Mouse (Mus musculus) stomach, embryonic 14.5 days (tissue): ENCODE measurements around the gene Efcab7. TPM values are rescaled to one million over a fixed set of nuclear protein-coding genes. Genes with fewer than 3 reads are reported as not detected.
A peak's percentile ranks its signal among the peaks of the same experiment; 100 is the strongest.

Experiments
- ATAC-seq: fragments of 200-750 bp; cut with Nextera tagmentation; 2 replicates; pipeline ENCODE4 v1.8.0; 2017; ENCODE audit warnings: low read depth, moderate TSS enrichment; ENCODE audit not compliant: insufficient number of reproducible peaks, insufficient read depth, low FRiP score
- H3K27ac ChIP-seq: fragments of 300-500 bp; sonication (generic); 2 replicates; pipeline ENCODE4 v1.5.1; 2014; ENCODE audit warnings: mild to moderate bottlenecking, low read length, moderate library complexity, mixed read lengths
- H3K27me3 ChIP-seq: fragments of 300-500 bp; sonication (generic); 2 replicates; pipeline ENCODE4 v1.6.1; 2014; ENCODE audit warnings: low read length, control low read depth, mixed read lengths; ENCODE audit not compliant: control insufficient read depth, insufficient read depth
- H3K36me3 ChIP-seq: fragments of 300-500 bp; sonication (generic); 2 replicates; pipeline ENCODE4 v1.6.1; 2014; ENCODE audit warnings: mild to moderate bottlenecking, control low read depth, low read length, moderate library complexity, mixed read lengths; ENCODE audit not compliant: control insufficient read depth, insufficient read depth
- H3K4me1 ChIP-seq: fragments of 300-500 bp; sonication (generic); 2 replicates; pipeline ENCODE4 v1.6.1; 2014; ENCODE audit warnings: low read length, control low read depth, mixed read lengths; ENCODE audit not compliant: control insufficient read depth, insufficient read depth
- H3K4me2 ChIP-seq: fragments of 300-500 bp; sonication (generic); replicated peaks from 2 replicates; pipeline ENCODE4 v1.6.1; 2014; ENCODE audit warnings: low read depth, low read length, control low read depth
- H3K4me3 ChIP-seq: fragments of 300-500 bp; sonication (generic); 2 replicates; pipeline ENCODE4 v1.5.1; 2014; ENCODE audit warnings: low read depth, low read length, control low read depth
- H3K9ac ChIP-seq: fragments of 300-500 bp; sonication (generic); replicated peaks from 2 replicates; pipeline ENCODE4 v1.6.1; 2014; ENCODE audit warnings: low read depth, mild to moderate bottlenecking, control low read depth, low read length, moderate library complexity, mixed read lengths
- H3K9me3 ChIP-seq: fragments of 300-500 bp; sonication (generic); 2 replicates; pipeline ENCODE4 v1.6.1; 2016; ENCODE audit warnings: low read depth, low read length, control low read depth; ENCODE audit not compliant: control insufficient read depth
- WGBS: fragments of 180-500 bp; shearing (Covaris S2); extraction: QIAGEN DNeasy Blood & Tissue Kit; methylation state at CpG from one replicate; pipeline ENCODE4 v1.1.7; 2014; 5-methylcytosine and 5-hydroxymethylcytosine counted together
- polyA plus RNA-seq: library from polyadenylated mRNA; unstranded; fragments of >200 nt; fragmentation: Nextera tagmentation; extraction: Ambion mirVana; gene quantifications from 2 replicates; pipeline ENCODE4 v1.2.1, GENCODE M21; 2014

Gene Efcab7
- polyA plus RNA-seq, 1 experiment from 2014 or later = 24.5 TPM

- Histone ChIP-seq H3K27me3 (no peaks in the 10 kb centered on the region), H3K36me3 (no peaks in the 10 kb centered on the region), H3K4me3 (no peak overlapping the region), H3K4me1 (peaks cover 11% of the 10 kb centered on the region; the same call in 1 of the 2 replicates), H3K9me3 (no peaks in the 10 kb centered on the region), H3K4me2 (no peak overlapping the region), H3K9ac (no peak overlapping the region), H3K27ac (no peak overlapping the region)
- no peak for ATAC-seq
- 84% methylated on average over 4 of the region's 4 CpGs for WGBS
Measured at GRCm38 (mm10) chr4:99926380-99926779, 97.4 kb downstream of the Efcab7 start.

DNA sequence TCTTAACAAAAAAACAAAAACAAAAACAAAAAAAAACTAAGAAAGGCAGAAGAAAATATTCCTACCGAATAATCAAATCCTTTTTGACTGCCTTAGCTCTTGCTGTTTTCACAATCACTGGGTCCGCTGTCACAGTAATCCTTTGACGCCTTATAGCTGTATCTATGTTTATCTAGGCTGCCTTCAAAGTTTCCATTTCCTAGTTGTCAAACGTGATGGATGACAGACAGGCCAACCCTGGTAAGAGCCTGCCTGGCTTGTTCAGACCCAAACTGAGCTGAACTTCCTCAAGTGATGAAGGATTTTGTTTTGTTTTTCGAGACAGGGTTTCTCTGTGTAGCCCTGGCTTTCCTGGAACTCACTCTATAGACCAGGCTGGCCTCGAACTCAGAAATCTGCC lies 99.5 kb downstream of the Efcab7 start:
- H3K27me3 ChIP-seq = no peaks in the 10 kb centered on the region
- no peak for ATAC-seq
- peaks cover 11% of the 10 kb centered on the region; the same call in 1 of the 2 replicates for H3K4me1 ChIP-seq
- 46% methylated on average over 6 of the region's 6 CpGs for WGBS
- H3K4me2 ChIP-seq = no peak overlapping the region
- no peaks in the 10 kb centered on the region for H3K36me3 ChIP-seq
- no peak overlapping the region for H3K4me3 ChIP-seq
- no peak overlapping the region for H3K9ac ChIP-seq
- H3K9me3 ChIP-seq = no peaks in the 10 kb centered on the region
- H3K27ac ChIP-seq = no peak overlapping the region; the same call in 1 of the 2 replicates

DNA sequence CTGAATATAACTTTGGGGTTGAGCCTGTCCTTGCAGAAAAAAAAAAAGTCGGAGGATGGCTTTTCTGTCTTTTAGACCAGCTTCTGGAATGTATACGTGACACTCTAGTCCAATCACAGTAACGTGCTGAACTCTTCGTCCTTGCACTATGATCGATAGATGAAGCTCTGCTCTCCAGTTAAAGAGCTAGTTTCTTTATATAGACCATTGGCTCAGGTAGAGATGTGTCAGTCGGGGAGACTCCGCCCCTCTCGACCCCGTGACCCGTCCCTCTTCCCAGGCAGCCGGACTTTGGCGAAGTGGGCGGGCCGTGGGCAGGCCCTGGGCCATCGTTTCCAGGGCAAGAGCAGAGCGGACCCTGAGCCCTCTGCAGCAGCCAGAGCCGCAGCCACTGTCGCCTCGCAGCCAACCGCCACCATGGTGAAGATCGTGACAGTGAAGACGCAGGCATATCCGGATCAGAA lies 100.2 kb downstream of the Efcab7 start, which contains the start of gene Pgm1:
Gene Pgm1 (plus strand): TSS at position 266 of the 464 bp plus-strand sequence.
- Histone ChIP-seq H3K27me3 (no peaks in the 10 kb centered on the region), H3K4me3 (peak within 1 kb of the TSS; percentile 67), H3K9me3 (no peaks in the 10 kb centered on the region), H3K27ac (peak within 1 kb of the TSS; percentile 86), H3K4me2 (peak within 1 kb of the TSS; percentile 93), H3K9ac (peak within 1 kb of the TSS; percentile 54), H3K4me1 (peaks cover 11% of the 10 kb centered on the region; the same call in 1 of the 2 replicates), H3K36me3 (no peaks in the 10 kb centered on the region)
- 4% methylated on average over 23 of the region's 23 CpGs for WGBS
- ATAC-seq = peak; percentile 88

- WGBS = 2% methylated on average over 57 of the region's 57 CpGs
- Histone ChIP-seq H3K4me3 (peak within 1 kb of the TSS; percentile 67), H3K4me1 (peaks cover 11% of the 10 kb centered on the region; the same call in 1 of the 2 replicates), H3K9me3 (no peaks in the 10 kb centered on the region), H3K27me3 (no peaks in the 10 kb centered on the region), H3K9ac (peak within 1 kb of the TSS; percentile 54), H3K36me3 (no peaks in the 10 kb centered on the region), H3K4me2 (peak within 1 kb of the TSS; percentile 93), H3K27ac (peak within 1 kb of the TSS; percentile 86)
- peak; percentile 90 for ATAC-seq
Measured at GRCm38 (mm10) chr4:99929613-99930517, 100.9 kb downstream of the Efcab7 start, which contains the start of gene Itgb3bp. Gene Itgb3bp (minus strand): TSS chr4:99929813.

DNA sequence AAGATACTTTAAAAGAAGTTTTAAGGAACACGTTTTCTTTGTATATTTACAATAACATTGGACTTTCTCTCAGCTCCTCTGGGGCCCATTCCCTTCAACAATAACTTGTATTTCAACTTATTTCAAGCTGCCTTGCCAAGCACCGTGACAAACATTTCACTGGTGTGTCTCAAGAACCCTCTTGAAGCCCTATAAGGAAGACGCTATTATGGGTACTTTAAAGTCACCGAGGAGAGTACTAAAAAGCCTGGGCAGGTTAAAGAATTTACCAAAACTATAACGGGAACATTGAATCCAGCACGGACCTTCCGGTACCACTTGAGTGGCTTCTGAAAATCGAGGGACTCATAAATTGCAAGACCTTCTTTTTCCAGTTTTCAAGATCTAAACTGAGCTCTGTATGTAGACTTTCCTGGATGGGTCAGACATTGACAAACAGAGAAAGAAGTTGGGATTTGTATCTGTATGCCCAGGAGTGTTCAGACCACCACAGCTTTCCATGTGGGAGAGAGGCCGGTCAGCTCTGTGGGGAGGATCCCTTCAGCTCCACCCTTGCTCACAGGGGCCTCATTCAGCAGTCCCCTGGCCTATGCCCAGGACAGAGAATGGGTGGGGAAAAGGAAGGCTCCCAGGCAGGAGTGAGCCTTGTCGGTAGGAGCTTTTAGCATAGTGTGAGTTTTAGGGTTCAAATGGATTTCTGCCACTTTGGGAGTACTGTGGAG lies 101.7 kb downstream of the Efcab7 start:
- WGBS = 52% methylated on average over 10 of the region's 10 CpGs
- Histone ChIP-seq H3K9me3 (no peaks in the 10 kb centered on the region), H3K36me3 (no peaks in the 10 kb centered on the region), H3K27ac (no peak overlapping the region), H3K4me1 (peaks cover 11% of the 10 kb centered on the region; the same call in 1 of the 2 replicates), H3K9ac (no peak overlapping the region), H3K4me2 (peak overlapping the region; percentile 93), H3K4me3 (peak overlapping the region; percentile 67; the same call in 1 of the 2 replicates), H3K27me3 (no peaks in the 10 kb centered on the region)
- ATAC-seq = no peak

DNA sequence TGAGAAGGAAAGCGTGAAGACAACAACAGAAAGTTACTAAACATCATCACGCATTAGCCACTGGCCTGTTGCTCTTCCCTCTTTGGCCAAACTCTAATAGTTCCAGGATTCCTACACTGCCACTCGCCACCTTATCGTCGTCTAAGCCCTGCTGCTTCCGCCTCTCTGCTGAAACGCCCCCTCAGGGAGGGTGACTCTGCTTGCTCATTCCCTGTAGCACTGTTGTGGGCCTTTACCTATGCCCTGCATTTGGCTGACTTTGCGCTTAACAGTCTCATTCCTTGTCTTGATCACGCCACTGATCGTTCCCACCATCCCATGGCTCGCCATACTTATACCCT lies 102.2 kb downstream of the Efcab7 start:
- Histone ChIP-seq H3K27me3 (no peaks in the 10 kb centered on the region), H3K9me3 (no peaks in the 10 kb centered on the region), H3K27ac (no peak overlapping the region), H3K36me3 (no peaks in the 10 kb centered on the region), H3K4me1 (peaks cover 11% of the 10 kb centered on the region; the same call in 1 of the 2 replicates), H3K4me2 (peak overlapping the region; percentile 93; the same call in 1 of the 2 replicates), H3K4me3 (no peak overlapping the region), H3K9ac (no peak overlapping the region)
- 81% methylated on average over 11 of the region's 11 CpGs for WGBS
- no peak for ATAC-seq

GRCm38 (mm10) chr4:99931807-99932206 lies 102.8 kb downstream of the Efcab7 start:
- Histone ChIP-seq H3K4me2 (no peak overlapping the region), H3K9ac (no peak overlapping the region), H3K4me1 (peaks cover 11% of the 10 kb centered on the region; the same call in 1 of the 2 replicates), H3K4me3 (no peak overlapping the region), H3K36me3 (no peaks in the 10 kb centered on the region), H3K27me3 (no peaks in the 10 kb centered on the region), H3K9me3 (no peaks in the 10 kb centered on the region), H3K27ac (no peak overlapping the region)
- ATAC-seq = no peak
- 86% methylated on average over 4 of the region's 4 CpGs for WGBS

GRCm38 (mm10) chr4:99934859-99935258 lies 105.9 kb downstream of the Efcab7 start:
- Histone ChIP-seq H3K9me3 (no peaks in the 10 kb centered on the region), H3K27ac (no peak overlapping the region), H3K36me3 (no peaks in the 10 kb centered on the region), H3K9ac (no peak overlapping the region), H3K27me3 (no peaks in the 10 kb centered on the region), H3K4me2 (no peak overlapping the region), H3K4me3 (no peak overlapping the region), H3K4me1 (peaks cover 11% of the 10 kb centered on the region; the same call in 1 of the 2 replicates)
- ATAC-seq = no peak
- WGBS = 86% methylated on average over 7 of the region's 7 CpGs
